Mouse (Mus musculus) ES-CJ7 (cell line): ENCODE measurements around the gene Stim2.

Experiments
- DNase-seq: peaks from one replicate; pipeline ENCODE4 v3.0.0; 2011; ENCODE audit warnings: low read depth, low spot score

Gene Stim2

DNA sequence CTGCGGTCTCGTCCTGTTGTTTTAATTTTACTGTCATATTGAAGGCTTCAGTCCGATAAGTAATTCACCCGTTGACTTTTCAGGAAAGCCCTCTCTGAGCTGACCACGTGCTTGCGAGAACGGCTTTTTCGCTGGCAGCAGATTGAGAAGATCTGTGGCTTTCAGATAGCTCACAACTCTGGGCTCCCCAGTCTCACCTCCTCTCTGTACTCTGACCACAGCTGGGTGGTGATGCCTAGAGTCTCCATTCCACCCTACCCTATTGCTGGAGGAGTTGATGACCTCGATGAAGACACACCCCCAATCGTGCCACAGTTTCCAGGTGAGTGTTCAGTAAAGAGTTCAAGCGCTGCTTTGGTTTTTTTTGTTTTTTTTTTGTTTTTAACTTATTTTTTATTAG is 112.5 kb downstream of the Stim2 start:
- DNase-seq: no peak

GRCm38 (mm10) chr5:54113284-54113683 is 115.0 kb downstream of the Stim2 start:
- peak; percentile 36 for DNase-seq

DNA sequence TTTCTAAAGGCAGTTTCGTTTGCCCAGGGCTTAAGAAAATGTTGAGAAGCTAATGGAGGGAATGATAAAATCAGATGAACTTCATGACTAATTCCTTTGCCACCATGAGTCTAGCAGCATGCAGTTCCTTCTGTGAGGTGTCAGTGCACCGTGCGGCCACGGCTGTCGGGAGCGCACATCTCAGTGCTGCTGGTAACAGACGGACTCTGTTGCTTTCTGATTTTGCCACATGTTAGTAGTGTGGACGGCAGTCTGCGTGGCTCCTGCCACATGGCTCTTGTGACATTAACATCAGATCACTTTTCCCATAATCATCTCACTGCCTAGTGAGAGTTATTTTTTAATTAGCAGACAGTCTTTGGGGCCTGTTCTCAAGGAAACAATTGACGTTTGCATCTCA is 118.2 kb downstream of the Stim2 start:
- no peak for DNase-seq

DNA sequence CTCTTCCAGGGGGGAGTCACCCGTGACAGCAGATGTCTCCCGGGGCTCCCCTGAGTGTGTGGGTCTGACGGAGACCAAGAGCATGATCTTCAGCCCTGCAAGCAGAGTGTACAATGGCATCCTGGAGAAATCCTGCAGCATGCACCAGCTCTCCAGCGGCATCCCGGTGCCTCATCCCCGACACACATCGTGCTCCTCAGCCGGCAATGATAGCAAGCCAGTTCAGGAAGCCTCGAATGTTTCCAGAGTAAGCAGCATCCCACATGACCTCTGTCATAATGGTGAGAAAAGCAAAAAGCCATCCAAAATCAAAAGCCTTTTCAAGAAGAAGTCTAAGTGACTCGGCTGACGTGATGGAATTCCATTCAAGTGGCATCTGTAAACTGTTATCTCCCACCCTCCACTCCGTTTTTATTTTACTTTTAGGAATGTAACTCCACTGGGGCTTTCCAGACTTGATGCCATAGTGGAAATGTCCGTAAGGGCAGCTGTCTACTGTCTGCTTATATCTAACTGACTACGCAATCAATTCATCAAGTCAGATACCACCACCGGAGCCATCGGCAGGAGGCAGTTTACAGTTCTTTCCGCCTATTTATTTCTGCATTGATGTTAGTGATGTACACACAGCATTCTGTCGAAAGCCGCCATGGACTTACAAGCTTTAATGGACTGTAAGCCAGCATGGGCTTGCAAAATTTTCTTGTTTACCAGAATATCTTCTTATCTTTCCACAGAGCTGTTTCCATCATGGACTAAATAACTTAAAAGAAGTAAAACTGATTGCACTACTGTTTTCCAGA is 120.3 kb downstream of the Stim2 start:
- DNase-seq: no peak

DNA sequence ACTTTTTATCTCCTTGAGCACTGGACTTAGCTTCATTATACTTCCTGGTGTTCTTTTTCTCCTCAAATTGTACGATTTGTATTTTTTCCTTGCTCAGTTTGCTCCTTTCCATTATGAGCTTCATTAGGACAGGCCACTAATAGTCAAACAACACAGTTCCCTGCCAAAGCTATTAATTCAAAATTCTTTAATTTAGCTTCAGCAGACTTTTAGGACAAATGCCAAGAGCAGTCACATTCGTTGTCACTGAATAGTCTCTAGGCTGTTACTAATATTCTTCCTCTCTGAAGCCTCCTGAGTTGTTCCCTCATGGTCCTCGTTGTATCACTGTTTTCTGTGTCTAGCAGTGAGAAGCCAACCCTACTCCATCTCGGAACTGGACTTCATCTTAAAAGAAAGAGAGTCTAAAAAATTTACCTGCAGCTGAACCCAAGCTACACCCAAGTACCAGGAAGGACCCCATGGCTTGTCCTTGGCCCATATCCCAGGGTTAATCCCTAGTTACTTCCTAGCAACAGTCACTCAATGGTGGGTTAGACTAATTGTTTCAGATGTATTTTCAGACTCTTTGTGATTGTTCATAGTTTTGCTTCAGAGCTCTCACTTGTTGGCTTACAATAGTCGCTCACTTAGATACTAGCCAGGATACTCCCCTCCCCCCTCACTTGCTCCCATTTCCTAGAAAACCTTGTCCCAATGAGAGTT is 149.9 kb downstream of the Stim2 start:
- no peak for DNase-seq

DNA sequence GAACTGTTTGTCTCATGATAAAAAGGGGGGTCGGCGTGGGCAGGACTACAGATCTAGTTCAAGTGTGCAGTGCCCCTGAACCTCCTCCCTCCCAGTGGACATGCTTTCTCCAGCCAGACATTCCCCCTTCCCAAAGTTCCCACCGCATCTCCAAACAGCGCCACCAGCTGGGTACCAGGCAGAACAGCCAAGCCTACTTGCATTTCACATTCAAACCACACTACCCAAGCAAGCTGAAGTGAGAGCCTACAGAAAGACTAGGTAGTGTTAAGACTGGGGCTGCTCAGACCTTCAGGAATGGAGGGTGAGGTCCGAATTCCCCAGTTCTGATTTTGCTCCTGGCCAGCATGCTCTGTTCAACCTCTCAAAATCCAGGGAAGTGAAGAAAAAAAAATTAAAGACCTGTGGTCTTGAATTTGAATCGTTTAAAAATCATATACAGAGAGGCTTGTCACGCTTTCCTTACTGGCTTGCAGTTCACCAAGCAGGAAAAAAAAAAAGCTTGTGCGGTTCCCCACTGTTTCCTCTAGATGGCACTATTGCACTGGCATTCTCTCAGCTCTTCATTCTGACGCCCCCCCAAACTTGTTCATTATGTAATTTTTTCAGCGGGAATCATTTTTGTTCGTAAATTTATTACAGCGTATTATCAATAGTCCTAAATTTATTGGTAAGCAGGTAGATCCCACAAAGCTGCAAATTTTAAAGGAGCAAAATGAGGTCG is 156.4 kb downstream of the Stim2 start:
- DNase-seq: peak; percentile 72

GRCm38 (mm10) chr5:54155227-54155776 is 157.0 kb downstream of the Stim2 start:
- no peak for DNase-seq

GRCm38 (mm10) chr5:54155916-54156315 is 157.6 kb downstream of the Stim2 start:
- peak; percentile 23 for DNase-seq

- no peak for DNase-seq
These were observed 158.7 kb downstream of the Stim2 start for GRCm38 (mm10) chr5:54156944-54157527.

- no peak for DNase-seq
These were observed 159.9 kb downstream of the Stim2 start for GRCm38 (mm10) chr5:54158230-54158629.

DNA sequence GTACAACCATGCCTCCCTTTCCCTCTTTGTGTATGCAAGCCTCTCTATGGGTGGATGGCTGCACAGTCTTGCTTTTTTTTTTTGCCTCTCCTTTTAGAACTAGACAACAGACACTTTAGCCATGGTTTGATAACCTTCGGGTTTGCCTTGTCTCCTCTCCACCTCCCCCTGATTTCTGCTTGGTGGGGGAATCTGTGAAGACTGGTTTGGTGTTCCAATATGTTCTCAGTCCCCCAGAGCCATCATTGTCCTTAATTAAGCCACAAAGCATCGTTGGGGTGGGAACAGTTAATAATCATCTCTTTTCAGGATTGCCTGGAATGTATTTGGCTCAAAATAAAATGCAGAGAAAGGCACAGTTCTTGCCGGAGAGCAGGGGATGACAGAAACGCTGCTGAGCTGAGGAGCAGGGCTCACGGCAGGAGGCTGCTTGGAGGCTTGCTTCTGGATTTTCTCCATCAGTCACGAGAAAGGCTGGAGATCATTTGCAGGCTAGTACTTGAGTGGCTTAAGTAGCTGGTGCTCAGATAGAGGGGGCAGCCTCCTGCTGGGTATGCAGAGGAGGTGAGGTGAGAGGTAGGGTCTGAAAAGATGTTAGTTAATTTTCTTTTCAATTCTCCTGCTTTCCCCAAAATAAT is 161.0 kb downstream of the Stim2 start:
- DNase-seq: no peak

DNA sequence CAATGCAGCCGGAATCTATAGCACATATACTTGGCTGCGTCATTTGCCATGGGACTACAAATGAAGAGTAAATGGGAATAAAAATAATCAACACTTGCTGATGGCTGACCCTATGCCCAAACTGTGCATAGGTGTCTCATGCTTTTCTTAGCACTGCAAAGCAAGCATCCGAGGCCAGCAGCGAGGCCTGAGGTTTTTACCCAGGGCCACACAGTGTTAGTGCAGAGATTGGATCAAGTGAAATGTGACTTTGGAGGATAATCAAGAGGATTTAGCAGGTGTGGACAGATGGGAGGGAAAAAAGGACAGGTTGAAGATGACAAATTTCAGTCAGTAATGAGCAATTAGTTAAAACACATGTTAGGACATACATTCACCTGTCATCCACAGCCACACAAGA is 162.3 kb downstream of the Stim2 start:
- no peak for DNase-seq

GRCm38 (mm10) chr5:54163890-54164289 is 165.6 kb downstream of the Stim2 start:
- no peak for DNase-seq
